Mouse (Mus musculus) neural tube, embryonic 10.5 days (tissue): ENCODE measurements at regions not wholly inside any gene's neighbourhood (a gene's known extent, or its start where the extent isn't known, plus 50 kb on each side); places are given as distances from the start of the nearest gene placed in this dataset.

ENCODE experiments used
- DNase-seq: peaks from one replicate; pipeline ENCODE4 v3.0.0-alpha.2; 2017; ENCODE audit warnings: low spot score; ENCODE audit errors: extremely low spot score

GRCm38 (mm10) chr7:84800966-84801365, 52.4 kb upstream of the Olfr291 start:
- DNase-seq = no peak

DNA sequence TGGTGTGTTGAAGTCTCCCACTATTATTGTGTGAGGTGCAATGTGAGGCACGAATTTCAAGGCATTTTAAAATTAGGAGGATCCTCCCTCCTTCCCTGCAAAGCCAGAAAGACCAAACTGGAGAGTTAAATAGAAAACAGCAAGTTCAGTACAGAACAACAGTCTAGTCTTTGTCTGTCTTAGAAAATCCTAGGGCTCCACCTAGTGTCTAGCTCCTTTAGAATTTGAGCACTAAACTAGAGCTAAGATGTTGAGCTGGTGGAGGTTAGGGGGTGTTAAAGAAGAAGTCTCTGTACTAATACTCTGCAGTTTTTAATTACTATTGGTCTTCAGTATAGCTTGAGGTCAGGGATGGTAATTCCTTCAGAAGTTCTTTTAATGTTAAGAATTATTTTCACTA, 58.7 kb upstream of the Olfr291 start:
- no peak for DNase-seq

DNA sequence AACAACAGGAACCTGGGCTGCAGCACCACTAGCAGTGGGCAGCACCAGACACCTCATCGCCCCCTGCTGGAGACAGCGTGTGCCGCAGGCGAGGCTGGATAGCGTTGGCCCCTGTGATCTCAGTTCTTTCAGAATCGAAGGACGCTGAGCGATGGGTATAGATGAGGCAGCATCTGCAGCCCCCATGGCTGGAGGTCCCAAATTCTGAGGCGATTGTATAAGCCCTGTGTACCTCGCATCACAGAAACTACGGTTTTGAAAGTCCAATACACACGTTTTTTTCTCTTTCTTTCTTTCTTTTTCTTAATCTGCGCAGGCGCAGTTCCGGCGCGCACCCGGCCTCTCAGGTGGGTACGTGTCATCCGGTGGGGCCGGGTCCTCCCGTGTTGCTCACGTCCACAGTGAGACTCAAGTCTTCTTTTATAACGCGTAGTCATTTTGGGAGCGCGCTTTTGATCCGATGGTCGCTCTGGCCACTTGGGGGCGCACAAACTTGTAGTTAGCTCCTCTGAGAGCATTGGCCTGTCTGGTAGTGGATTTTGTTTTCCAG, 74.0 kb upstream of the Olfr291 start:
- peak; percentile 88 for DNase-seq

DNA sequence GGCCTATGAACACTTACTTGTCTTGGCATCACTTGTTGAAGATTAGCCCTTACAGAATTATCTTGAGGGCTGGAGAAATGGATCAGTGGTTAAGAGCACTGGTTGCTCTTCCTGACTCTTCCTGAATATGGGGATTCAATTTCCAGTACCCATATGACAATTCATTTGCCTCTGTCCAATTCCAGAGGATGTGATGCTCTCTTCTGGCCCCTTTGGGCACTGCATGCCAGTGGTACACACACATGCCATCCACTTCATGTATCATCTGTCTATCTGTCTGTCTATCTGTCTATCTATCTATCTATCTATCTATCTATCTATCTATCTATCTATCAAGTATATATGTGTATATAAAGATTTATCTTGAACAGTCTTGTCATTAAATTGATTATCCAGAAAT, 75.7 kb upstream of the Olfr291 start:
- no peak for DNase-seq

DNA sequence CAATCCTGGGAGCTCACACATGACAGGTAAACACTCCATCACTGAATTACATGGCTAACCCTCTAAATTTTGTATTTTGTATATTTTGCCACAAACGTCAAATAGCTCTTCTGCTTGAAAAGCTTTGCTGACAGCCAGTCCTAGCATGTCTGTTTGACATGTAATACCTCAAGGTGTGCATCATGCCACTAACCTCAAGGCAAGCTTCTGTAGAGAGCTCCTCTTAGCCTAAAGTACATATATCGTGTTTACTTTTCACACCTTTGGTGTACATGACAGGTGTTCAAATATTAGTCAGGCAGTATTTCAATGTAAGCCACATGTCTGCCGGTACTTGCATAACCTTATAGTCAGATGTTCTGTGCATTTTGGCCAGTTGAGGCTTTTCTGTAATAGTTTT, 66.5 kb upstream of the Zfand6 start:
- DNase-seq = no peak

- DNase-seq = no peak
Measured at GRCm38 (mm10) chr7:84753361-84753760, 63.6 kb upstream of the Zfand6 start.

- peak; percentile 72 for DNase-seq
Measured at GRCm38 (mm10) chr7:84749434-84750301, 59.9 kb upstream of the Zfand6 start.

DNA sequence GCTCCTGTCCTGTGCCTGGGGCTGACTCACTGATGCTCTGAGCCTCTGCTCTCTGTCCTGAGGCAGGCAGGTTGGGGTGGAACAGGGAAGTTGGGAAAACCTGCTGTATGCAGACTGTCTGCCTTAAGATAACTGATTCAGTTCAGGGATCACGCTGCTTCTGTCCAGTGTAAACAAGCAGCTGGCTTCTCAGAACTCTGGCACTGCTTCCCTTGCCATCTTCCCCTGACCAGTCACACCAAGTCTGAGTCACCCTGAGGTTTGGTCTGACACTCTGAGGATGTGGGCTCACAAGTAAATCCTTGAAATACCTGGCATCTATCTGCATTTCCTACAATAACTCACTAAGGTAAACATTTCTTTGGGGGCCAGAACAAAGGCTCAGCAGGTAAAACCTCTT, 58.1 kb upstream of the Zfand6 start:
- no peak for DNase-seq

- DNase-seq = no peak
Measured at GRCm38 (mm10) chr7:84744321-84745070, 54.7 kb upstream of the Zfand6 start.

DNA sequence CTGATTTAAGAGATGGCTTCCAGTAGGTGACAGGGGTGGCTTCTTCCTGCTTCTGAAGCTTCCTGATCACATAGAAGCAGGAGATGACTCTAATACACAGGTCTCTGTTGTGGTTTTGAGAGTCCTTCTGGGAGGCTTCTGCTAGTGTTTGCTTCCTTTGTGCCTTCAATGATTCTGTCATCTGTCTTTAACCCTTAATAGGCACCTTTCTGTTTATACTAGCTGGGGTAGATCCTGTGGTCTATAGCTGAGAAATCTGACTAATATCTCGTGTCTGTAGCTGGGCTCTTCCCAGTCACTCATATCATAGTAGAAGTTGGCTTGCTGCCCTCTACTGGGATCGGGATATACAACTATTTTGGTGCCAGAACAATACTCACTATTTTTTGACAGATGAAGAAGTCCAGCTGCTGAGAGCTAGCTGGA, 50.2 kb upstream of the Zfand6 start:
- no peak for DNase-seq
